Mouse (Mus musculus): ENCODE measurements at regions not wholly inside any gene's neighbourhood (a gene's known extent, or its start where the extent isn't known, plus 50 kb on each side); places are given as distances from the start of the nearest gene placed in this dataset.

DNA sequence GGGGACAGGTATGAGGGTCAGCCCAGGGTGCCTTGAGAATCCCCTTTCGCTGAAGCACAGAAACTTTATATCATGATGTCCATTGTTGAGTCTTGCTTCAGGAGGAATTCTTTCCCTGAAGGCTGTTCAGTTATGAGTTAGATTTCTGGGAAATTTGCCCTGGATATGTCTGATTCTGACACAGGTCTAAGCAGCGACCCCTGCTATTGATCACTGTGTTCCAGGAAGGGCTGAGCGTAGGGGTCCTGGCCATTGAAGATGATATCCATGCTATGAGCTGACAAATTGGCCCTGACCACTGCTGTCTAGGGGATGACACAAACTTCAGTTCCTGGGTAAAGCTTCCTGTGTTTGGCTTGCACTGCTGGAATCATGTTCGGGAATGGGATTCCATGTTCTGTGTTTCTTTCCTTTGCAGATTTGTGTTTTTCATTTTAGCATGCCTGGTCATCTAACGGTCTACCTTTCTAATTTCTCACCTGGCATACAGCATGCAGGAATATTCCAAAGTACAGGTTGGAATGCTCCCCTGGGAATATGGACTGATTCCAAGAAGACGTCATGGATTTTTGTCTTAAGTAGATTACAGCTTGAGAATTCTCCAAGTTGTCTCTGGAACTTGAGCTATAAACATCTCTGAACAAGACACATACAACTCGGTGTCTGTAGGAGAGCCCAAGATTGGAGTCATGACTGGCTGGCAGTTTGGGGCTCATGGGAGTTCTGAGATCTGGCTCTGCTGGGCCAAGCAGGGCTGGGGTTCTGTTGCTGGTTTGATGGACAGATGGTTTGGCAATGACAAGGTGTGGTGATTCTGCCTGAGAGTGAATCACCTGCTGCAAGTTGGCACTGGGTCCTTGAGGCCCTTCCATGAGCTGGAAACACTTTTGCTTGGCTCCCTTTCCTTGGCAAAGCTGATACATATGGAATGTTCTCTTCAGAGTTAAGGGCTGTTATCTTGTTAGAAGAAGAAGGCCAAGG lies 104.4 kb downstream of the Ttc32 start:
- Histone ChIP-seq H3K27me3 (ENCODE audit: control insufficient read depth, insufficient read depth, low read length) (no peaks in the 10 kb centered on the region), H3K36me3 (ENCODE audit: control insufficient read depth, insufficient read depth, low read length) (no peaks in the 10 kb centered on the region), H3K9me3 (ENCODE audit: control insufficient read depth, low read length) (no peaks in the 10 kb centered on the region), H3K27ac (replicated peaks) (no peak overlapping the region), H3K4me1 (replicated peaks; ENCODE audit: control insufficient read depth, insufficient read depth) (no peaks in the 10 kb centered on the region), H3K4me2 (replicated peaks; ENCODE audit: low read depth) (no peak overlapping the region), H3K4me3 (ENCODE audit: low read depth, low read length) (no peak overlapping the region), H3K9ac (ENCODE audit: low read length) (no peak overlapping the region)
- no peak for ATAC-seq (ENCODE audit: low FRiP score, low TSS enrichment)
- no peak for DNase-seq (ENCODE audit: low spot score)
- TF ChIP-seq EP300 (optimal IDR thresholded peaks at IDR 0.05), result no peak
- TF ChIP-seq CTCF (IDR thresholded peaks at IDR 0.05; ENCODE audit: low read depth), result no peak
- WGBS, result 64% methylated on average over 7 of the region's 7 CpGs

DNA sequence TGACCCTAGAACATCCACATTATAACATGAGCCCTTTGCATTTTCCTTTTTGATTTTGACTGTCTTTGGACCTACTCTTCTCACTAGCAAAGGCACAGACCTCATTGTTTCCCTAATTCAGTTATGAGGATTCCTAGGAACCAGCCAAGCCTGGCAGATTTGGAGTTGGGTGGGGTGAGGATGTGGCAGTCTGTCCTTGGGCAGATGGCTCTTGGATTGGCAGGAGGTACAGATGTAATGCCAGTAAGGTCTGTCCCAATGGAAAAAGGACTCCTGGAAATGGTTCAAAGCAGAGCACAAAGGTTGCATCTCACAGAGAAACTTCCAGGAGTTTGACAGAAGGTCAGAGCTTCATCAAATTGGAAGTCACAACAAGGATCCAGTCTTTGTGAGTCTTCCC lies 121.2 kb downstream of the Ttc32 start:
- Histone ChIP-seq H3K4me1 (replicated peaks; ENCODE audit: control insufficient read depth, insufficient read depth) (no peaks in the 10 kb centered on the region), H3K36me3 (ENCODE audit: control insufficient read depth, insufficient read depth, low read length) (no peaks in the 10 kb centered on the region), H3K27ac (replicated peaks) (no peak overlapping the region), H3K4me2 (replicated peaks; ENCODE audit: low read depth) (no peak overlapping the region), H3K9me3 (ENCODE audit: control insufficient read depth, low read length) (no peaks in the 10 kb centered on the region), H3K9ac (ENCODE audit: low read length) (no peak overlapping the region), H3K4me3 (ENCODE audit: low read depth, low read length) (no peak overlapping the region), H3K27me3 (ENCODE audit: control insufficient read depth, insufficient read depth, low read length) (no peaks in the 10 kb centered on the region)
- DNase-seq (ENCODE audit: low spot score) (no peak), ATAC-seq (ENCODE audit: low FRiP score, low TSS enrichment) (no peak)
- no peak for TF ChIP-seq CTCF (IDR thresholded peaks at IDR 0.05; ENCODE audit: low read depth)
- TF ChIP-seq EP300 (optimal IDR thresholded peaks at IDR 0.05), result no peak

DNA sequence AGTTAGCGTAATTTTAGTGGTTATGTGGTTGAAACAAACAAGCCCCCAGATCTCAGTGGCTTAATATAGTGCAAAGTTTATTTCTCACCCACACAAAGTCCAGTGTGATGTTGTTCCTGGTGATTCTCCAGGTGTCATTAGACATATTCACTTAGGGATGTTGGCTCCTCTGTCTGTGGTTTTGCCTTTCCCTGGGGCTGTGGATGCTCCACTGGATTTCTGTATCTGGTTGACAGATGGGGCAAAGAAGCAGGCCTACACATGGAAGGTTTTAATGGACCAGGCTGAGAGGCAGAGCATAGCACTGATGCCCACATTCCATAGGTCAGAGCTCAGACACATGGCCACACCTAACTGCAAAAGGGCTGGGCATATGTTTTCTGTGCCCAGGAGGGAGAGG lies 121.6 kb downstream of the Ttc32 start:
- Histone ChIP-seq H3K4me3 (ENCODE audit: low read depth, low read length) (no peak overlapping the region), H3K36me3 (ENCODE audit: control insufficient read depth, insufficient read depth, low read length) (no peaks in the 10 kb centered on the region), H3K4me2 (replicated peaks; ENCODE audit: low read depth) (no peak overlapping the region), H3K27me3 (ENCODE audit: control insufficient read depth, insufficient read depth, low read length) (no peaks in the 10 kb centered on the region), H3K9ac (ENCODE audit: low read length) (no peak overlapping the region), H3K9me3 (ENCODE audit: control insufficient read depth, low read length) (no peaks in the 10 kb centered on the region), H3K27ac (replicated peaks) (no peak overlapping the region), H3K4me1 (replicated peaks; ENCODE audit: control insufficient read depth, insufficient read depth) (no peaks in the 10 kb centered on the region)
- 75% methylated on average over 1 of the region's 1 CpGs for WGBS
- TF ChIP-seq CTCF (IDR thresholded peaks at IDR 0.05; ENCODE audit: low read depth) (no peak), EP300 (optimal IDR thresholded peaks at IDR 0.05) (no peak)
- DNase-seq (ENCODE audit: low spot score) (no peak), ATAC-seq (ENCODE audit: low FRiP score, low TSS enrichment) (no peak)

DNA sequence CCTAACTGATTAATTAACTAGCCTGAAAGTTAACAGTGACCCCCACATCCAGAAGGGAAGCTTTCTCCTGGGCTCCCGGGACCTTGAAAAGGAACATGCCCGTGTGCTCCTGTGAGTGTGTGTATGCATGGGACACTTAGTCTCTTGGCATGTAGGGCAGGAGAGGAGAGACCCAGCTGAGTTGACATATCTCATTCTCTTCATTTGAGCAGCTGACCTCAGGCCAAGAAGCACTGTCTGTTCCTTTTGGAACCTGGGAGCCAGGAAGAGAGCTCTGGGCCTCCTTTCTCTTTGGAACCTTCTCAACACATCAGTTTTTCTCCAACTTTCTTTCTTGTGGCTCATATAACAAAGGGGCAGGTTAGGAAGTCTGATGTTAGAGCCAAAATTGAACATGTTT lies 124.7 kb downstream of the Ttc32 start:
- no peaks in the 10 kb centered on the region for H3K9me3 ChIP-seq (ENCODE audit: control insufficient read depth, low read length)
- H3K36me3 ChIP-seq (ENCODE audit: control insufficient read depth, insufficient read depth, low read length), result no peaks in the 10 kb centered on the region
- no peak overlapping the region for H3K4me3 ChIP-seq (ENCODE audit: low read depth, low read length)
- no peaks in the 10 kb centered on the region for H3K27me3 ChIP-seq (ENCODE audit: control insufficient read depth, insufficient read depth, low read length)
- H3K9ac ChIP-seq (ENCODE audit: low read length), result no peak overlapping the region
- no peaks in the 10 kb centered on the region for H3K4me1 ChIP-seq (replicated peaks; ENCODE audit: control insufficient read depth, insufficient read depth)
- ATAC-seq (ENCODE audit: low FRiP score, low TSS enrichment) (no peak), DNase-seq (ENCODE audit: low spot score) (no peak)
- H3K27ac ChIP-seq (replicated peaks), result no peak overlapping the region
- TF ChIP-seq EP300 (optimal IDR thresholded peaks at IDR 0.05), result no peak
- TF ChIP-seq CTCF (IDR thresholded peaks at IDR 0.05; ENCODE audit: low read depth), result no peak
- H3K4me2 ChIP-seq (replicated peaks; ENCODE audit: low read depth), result no peak overlapping the region
- WGBS, result 91% methylated on average over 2 of the region's 2 CpGs

DNA sequence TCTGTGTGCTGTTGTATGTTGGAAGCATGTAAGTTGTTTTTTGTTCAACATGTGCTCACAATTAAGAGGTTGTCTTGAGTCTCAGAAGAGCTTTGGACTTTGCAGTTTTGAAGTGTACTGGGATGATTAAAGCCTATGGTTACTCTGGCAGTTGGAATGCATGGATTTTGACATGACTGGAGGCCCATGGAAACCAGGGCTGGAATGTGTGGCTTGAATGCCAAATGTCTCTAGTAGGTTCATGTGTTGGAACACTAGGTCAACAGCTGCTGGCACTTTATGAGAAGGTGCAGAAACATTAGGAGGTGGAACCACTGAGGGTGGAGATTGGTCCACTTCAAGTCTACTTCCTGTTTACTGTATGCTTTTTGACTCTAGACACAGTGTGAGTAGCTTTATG lies 127.0 kb downstream of the Ttc32 start:
- Histone ChIP-seq H3K9me3 (ENCODE audit: control insufficient read depth, low read length) (no peaks in the 10 kb centered on the region), H3K36me3 (ENCODE audit: control insufficient read depth, insufficient read depth, low read length) (no peaks in the 10 kb centered on the region), H3K4me1 (replicated peaks; ENCODE audit: control insufficient read depth, insufficient read depth) (no peaks in the 10 kb centered on the region), H3K27me3 (ENCODE audit: control insufficient read depth, insufficient read depth, low read length) (no peaks in the 10 kb centered on the region), H3K4me3 (ENCODE audit: low read depth, low read length) (no peak overlapping the region), H3K9ac (ENCODE audit: low read length) (no peak overlapping the region), H3K27ac (replicated peaks) (no peak overlapping the region), H3K4me2 (replicated peaks; ENCODE audit: low read depth) (no peak overlapping the region)
- ATAC-seq (ENCODE audit: low FRiP score, low TSS enrichment), result no peak
- no peak for TF ChIP-seq CTCF (IDR thresholded peaks at IDR 0.05; ENCODE audit: low read depth)
- no peak for TF ChIP-seq EP300 (optimal IDR thresholded peaks at IDR 0.05)
- no peak for DNase-seq (ENCODE audit: low spot score)

DNA sequence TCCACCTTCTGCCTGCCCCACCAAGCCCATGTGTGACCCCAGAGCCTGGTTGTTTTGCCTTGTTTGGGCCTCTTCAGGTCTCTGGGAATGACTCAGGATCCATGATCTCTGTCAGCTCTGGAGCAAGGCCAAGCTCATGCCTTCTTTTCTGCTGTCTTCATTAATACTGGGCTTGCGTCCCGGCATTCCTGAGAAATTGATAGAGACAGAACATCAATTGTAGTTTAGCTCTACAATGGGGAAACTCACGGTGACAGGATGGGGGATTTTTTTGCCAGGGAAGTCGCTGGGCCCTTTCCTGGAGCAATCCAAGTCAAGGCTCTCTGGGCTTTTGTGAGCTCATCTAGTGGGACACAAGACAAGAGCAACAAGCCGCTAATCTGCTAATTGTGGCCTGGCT lies 129.0 kb downstream of the Ttc32 start:
- Histone ChIP-seq H3K27ac (replicated peaks) (no peak overlapping the region), H3K4me3 (ENCODE audit: low read depth, low read length) (no peak overlapping the region), H3K4me1 (replicated peaks; ENCODE audit: control insufficient read depth, insufficient read depth) (no peaks in the 10 kb centered on the region), H3K36me3 (ENCODE audit: control insufficient read depth, insufficient read depth, low read length) (no peaks in the 10 kb centered on the region), H3K9me3 (ENCODE audit: control insufficient read depth, low read length) (no peaks in the 10 kb centered on the region), H3K9ac (ENCODE audit: low read length) (no peak overlapping the region), H3K4me2 (replicated peaks; ENCODE audit: low read depth) (no peak overlapping the region), H3K27me3 (ENCODE audit: control insufficient read depth, insufficient read depth, low read length) (no peaks in the 10 kb centered on the region)
- ATAC-seq (ENCODE audit: low FRiP score, low TSS enrichment), result no peak
- 49% methylated on average over 5 of the region's 5 CpGs for WGBS
- no peak for TF ChIP-seq EP300 (optimal IDR thresholded peaks at IDR 0.05)
- no peak for TF ChIP-seq CTCF (IDR thresholded peaks at IDR 0.05; ENCODE audit: low read depth)
- no peak for DNase-seq (ENCODE audit: low spot score)
